Mouse (Mus musculus): ENCODE results near the gene Cd2.

The Cd2 gene

DNA sequence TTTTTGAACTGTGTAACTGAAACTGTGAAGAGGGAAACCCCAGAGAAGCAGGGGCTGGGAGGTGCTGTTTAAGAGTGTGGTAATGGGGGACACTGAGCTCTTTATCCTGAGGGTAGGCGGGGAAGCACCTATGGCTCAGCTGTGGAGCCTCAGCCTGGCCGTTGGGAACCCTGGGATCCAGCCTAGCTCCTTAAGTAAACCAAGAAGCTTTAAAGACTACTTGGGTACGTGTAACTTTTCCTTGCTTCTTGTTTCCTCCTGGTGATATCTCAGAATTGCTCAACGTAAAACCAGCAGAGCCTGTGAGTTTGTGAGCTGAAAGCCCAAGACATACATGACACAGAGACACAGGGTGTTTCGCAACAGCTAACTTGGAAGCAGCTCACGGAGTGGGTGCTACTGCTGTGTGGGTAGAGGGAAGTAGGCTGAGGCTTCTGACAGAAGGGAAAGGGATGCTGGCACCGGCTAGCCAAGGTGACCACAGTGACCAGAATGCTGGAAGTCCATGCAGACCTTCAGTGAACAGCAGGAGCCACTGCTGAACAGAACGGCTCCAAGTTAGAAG lies 5.9 kb upstream of the Cd2 start:
- no peak for DNase-seq (ENCODE audit: low spot score)

GRCm38 (mm10) chr3:101292611-101293010 lies 4.9 kb upstream of the Cd2 start:
- DNase-seq (ENCODE audit: low spot score): no peak

- no peak for DNase-seq (ENCODE audit: low spot score)
Measured at GRCm38 (mm10) chr3:101290587-101291520, 3.1 kb upstream of the Cd2 start.

GRCm38 (mm10) chr3:101290036-101290435 lies 2.3 kb upstream of the Cd2 start:
- no peak for DNase-seq (ENCODE audit: low spot score)

DNA sequence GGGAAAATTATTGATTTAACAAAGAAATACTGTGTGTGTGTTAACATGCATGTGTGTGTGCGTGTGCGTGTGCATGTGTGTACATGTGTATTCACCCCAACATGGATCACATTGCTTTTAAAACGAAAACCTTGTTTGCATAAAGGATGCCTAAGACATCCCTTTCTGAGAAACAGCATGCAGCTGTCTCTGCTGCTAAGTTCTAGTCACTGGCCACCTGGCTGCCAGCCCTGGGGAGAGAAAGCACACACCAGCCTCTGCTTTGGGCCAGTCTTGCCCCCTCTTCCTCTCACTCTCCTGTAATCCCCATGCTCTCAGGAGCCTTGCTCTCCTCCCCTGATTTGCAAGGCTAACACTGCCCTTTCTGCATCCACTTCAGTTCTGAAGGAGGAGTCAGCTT lies 1.7 kb upstream of the Cd2 start:
- no peak for DNase-seq (ENCODE audit: low spot score)

DNA sequence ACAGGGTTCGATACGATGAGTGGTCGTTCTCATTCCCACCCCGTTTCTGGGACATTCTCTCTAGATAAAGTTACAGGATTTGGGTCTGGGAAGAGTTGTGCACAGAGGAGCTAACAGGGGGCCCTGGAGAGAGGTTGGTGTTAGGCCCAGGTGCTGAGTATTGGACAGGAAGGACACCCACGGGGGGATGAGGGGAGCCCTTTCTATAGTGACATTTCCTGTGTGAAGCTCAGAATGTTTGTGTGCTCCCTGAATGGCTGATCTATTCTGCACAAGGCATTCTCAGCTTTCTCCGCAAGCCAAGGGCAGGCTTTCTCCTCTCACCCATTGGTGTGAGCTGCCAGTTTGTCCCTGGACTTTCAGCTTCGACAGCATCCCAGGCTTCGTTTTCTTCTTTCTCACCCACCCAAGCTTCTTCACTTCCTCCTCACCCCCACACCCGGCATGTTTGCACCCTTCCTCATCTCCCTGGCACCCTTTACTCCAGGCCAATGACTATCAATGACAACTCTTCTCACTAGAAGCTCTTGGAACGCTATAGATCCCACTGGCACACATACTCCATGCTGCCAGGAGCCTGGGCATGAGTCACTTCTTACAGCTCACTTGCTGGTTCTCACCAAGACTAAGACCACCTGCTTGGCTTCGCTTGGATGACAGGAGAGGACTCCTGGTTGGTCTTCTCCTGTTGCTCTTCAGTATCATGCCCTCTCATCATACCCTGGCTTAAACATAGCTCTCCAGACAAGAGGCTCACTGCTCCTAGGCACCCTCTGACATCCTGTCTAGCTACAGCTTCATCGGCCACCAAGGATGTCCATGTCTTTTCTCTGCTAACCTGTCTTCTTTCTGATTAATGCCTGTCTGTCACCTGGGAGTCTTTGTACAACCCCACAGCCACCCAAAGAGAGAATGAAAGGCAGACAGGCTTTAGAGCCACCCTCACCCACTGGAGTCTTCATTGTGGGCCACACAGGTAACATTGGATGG lies 1.1 kb downstream of the Cd2 start:
- no peak for DNase-seq (ENCODE audit: low spot score)

DNA sequence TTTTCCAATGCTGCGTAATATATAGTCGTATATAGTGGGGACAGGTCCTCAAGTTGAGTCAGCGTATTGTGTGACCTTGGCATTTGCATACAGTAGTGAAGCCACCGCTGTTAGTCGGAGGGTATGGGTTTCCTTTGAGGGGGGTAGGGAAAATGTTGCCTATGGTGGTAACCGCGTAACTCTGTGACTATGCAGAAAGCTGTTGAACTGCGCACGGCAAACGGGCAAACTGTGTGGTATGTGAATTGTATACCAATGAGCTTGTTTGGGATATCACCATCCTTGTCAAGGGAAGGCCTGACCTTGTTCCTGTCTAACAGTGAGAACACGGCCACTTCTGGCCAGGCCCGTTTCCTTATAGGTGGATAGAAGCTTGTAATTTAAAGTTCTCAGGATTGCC lies 1.9 kb downstream of the Cd2 start:
- DNase-seq (ENCODE audit: low spot score): no peak

DNA sequence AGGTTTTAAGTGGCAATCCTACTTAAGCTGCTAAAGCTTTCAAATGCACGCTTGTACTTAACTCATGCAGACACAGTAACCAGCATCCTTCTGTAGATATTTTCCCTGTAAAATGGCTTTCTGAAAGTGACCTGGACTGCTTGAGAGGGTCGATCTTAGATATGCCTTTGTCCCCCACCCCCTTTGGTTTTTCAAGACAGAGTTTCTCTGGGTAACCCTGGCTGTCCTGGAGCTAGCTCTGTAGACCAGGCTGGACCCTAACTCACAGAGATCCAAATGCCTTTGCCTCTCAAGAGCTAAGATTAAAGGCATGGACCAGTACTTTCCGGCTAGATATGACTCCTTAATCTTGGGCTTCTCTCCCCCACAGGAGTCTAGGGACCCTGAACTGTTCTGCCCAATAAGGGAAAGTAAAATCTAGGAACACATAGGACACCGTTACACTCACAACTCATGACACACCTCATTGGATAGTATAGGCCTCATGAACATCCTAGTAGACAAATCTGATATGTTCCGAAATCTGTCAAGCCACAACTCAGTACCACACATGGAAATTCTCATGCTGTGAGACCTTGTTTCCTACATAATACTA lies 2.6 kb downstream of the Cd2 start:
- no peak for DNase-seq (ENCODE audit: low spot score)

GRCm38 (mm10) chr3:101283869-101284706 lies 3.7 kb downstream of the Cd2 start:
- DNase-seq (ENCODE audit: low spot score): no peak

DNA sequence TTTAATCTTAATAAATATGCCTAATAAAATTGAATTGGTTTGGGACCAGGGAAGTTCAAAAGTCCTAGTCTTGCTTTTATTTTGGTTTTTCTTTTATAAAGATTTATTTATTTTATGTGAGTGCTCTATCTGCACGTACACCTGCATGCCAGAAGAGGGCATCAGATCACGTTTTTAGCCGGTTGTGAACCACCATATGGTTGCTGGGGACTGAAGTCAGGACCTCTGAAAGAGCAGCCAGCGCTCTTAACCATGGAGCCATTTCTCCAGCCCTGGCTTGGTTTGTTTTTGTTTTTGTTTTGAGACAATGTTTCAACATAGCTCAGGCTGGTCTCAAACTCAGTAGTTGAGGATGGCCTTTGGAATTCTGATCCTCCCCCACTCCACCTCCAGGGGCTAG lies 4.3 kb downstream of the Cd2 start:
- DNase-seq (ENCODE audit: low spot score): no peak

DNA sequence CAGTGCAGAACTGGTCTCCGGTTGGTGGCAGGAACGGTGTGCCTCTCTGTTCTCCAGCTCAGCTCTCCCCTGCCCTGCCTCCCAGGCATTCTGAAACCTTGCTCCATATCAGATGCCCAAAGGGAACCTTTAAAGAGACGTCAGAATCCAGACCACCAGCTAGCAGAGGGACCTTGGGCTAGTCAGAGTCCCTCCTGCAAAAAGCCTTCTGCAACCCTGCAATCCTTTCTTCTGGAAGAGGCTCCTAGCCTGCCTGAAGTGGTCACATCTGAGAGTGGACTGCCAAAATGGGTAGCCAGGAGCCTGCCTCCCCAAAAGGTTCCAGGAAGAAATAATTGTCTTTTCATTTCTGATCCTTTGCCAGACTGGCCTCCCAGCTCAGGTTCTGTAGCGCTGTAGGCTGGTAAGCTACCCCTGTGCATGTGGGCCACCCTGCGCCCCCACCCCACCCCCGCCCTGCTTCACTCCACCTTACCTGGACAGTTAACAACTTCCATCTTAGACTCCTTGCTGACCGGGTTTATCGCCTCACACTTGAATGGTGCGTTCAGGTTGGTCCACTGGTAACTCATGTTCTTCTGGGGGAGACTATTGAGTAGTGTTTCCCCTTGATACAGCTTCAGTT lies 5.1 kb downstream of the Cd2 start:
- DNase-seq (ENCODE audit: low spot score): no peak

DNA sequence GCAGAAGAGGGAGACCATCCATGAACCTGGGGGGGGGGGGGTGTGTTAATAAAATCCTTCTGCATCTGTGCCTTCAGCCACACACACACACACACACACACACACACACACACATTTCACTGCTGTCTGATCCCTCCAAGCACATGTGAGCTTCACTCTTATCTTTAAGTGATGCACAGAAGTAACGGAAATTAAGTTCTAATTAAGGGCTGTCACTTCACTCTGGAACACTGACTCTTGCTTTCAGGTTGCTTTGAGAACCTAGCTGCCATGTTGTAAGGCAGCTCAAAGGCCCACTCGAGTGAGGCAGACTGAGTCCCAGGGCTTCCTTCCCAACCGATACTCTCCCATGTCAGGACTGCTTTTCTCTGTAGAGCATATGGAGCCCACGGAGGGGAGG lies 5.9 kb downstream of the Cd2 start:
- no peak for DNase-seq (ENCODE audit: low spot score)

GRCm38 (mm10) chr3:101280348-101281311 lies 7.1 kb downstream of the Cd2 start:
- no peak for DNase-seq (ENCODE audit: low spot score)

GRCm38 (mm10) chr3:101279561-101279960 lies 8.2 kb downstream of the Cd2 start:
- DNase-seq (ENCODE audit: low spot score): no peak

- DNase-seq (ENCODE audit: low spot score): no peak
Measured at GRCm38 (mm10) chr3:101278396-101278795, 9.3 kb downstream of the Cd2 start.

GRCm38 (mm10) chr3:101277830-101278229 lies 9.9 kb downstream of the Cd2 start:
- no peak for DNase-seq (ENCODE audit: low spot score)

- DNase-seq (ENCODE audit: low spot score): no peak
Measured at GRCm38 (mm10) chr3:101276501-101277320, 11.0 kb downstream of the Cd2 start.

GRCm38 (mm10) chr3:101275636-101276300 lies 12.0 kb downstream of the Cd2 start:
- DNase-seq (ENCODE audit: low spot score): no peak
